Mouse (Mus musculus): ENCODE measurements around the gene Pecam1.
"Not testable (repeated sequence)": the region's sequence is repeated elsewhere in the genome, so short reads cannot be mapped to it uniquely, and the experiment has no call there.

GRCm38 (mm10) chr11:106656896-106657498, 93.4 kb downstream of the Pecam1 start:
- not testable (repeated sequence) for TF ChIP-seq CTCF (IDR thresholded peaks at IDR 0.05; ENCODE audit: extremely low read depth, insufficient read length, insufficient replicate concordance, low read depth, low read length); POLR2A (IDR thresholded peaks at IDR 0.05; ENCODE audit: low read depth, low read length)

All from small intestine, adult 2 months (tissue).